Mouse (Mus musculus): ENCODE measurements around the gene Tac2.

Tac2 gene
- long read RNA-seq, experiment 1, partial matches to known transcripts = 0 of 1 reads
- long read RNA-seq, experiment 1, other reads (novel, unspliced or antisense) = 0 of 1 reads
- long read RNA-seq, experiment 2 = 0 reads

DNA sequence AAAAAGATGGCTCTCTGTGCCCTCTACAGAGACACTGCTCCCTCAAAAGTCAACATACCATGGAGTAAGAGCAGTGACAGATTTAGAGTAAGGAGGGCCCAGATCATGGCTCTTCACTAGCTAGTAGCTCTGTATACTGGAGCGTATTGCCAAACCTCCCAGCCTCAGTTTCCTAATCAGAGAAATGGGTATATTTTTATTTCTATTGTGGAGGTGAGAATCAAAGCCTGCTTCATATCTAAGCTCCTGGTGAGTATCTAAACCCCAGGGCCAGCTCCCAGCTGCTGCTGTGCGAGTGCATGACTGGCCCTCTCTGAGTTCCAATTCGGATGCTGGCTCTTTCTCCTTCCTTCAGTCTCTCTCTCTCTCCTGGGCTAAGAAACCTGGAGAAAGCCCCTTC is at the start of gene Tac2:
Tac2 (plus strand) TSS at position 301 of the 400 bp plus-strand sequence.
- intact Hi-C loops (cut with DNase I) = no loop called here

DNA sequence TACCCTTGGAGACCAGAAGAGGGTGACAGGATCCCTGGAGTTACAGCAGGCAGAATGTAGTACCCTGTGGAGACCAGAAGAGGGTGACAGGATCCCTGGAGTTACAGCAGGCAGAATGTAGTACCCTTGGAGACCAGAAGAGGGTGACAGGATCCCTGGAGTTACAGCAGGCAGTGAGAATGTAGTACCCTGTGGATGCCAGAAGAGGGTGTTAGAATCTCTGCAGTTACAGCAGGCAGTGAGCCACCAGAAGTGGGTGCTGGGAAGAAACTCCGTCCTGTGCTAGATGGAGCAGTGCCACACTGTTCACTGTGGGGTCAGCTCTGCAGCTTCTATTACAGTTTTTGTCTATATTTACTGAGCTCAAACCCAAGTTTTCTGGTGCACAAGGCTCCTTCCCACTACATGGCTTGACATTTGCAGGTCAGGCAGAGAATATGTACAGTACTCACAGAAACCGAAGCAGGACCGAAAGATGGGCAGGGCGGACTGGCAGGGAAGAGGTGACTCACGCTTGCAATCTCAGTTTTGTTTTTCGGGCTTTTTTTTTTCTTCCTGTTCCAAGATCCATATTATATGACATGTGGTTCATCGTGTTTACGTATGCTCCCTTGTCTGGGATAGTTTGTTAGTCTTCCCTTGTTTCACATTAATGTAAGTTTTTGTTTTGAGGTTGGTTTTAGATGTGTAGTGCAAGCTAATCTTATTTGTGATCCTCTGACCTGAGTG is 49.3 kb upstream of the Tac2 start:
- intact Hi-C loops (cut with DNase I) = loop anchor here (5.0 kb wide), 2 partner anchors 33 to 62 kb away; partner anchors contain the start of genes Stat6 and Zbtb39

DNA sequence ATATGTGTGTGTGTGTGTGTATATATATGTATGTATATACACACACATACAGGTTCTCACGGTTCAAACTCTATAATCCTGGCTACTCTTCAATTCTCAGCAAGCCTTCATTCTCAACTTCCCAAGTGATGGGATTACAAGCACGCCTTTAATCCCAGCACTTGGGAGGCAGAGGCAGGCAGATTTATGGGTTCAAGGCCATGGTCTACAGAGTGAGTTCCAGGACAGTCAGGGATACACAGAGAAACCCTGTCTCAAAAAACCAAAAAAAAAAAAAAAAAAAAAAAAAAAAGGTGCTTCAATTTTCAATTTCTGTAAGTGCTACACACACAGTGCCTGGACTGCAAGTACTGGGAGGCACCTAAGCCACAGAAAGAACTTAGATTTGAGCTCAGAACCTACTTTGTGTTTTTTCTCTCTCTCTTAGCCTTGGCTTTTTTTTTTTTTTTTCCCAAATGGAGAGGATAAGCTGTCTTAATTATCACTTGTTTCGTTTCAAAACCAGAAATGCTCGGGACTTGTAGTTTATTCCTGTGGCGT is 48.3 kb upstream of the Tac2 start:
- intact Hi-C loops (cut with DNase I) = loop anchor here (5.0 kb wide), 2 partner anchors 34 to 61 kb away; partner anchors contain the start of genes Stat6 and Zbtb39

DNA sequence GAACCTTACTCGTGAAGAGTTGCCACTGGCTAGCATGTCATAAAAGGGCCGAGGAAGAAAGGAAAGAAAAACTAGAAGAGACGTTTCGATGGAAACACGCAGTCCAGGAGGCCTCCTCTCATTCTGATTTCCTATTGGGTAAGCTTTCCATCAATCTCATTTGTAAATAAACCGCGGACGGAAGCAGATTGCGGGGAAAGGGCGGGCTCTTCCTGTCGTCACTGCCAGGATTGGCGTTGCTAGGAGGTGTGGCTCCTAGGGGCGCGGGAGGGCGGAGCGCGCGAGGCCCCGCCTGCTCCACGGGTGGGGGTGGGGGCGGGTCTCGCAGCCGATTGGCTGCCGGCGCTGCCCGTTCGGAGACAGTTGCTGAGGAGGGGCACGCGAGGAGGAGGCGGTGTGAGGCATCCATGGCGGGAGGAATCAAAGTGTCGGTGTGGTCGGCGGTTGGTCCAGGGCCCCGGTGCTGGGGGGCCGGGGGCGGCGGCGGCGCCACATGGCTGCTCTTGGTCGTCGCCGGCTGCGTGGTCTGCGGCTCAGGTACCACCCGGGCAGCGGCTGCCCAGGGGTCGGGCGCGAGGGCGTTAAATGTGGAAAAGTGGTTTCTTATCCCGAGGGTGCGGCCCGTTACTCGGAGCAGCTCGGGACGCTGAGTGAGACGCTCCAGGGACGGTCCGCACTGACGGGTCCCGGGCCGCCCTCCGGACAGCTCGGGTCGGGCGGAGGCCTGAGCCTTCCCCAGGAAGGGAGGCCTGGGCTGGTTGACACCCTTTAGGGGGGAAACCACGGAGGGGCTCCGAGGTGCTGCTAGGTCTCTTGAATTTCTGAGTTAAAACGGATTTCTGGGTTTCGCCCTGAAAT is 47.4 kb upstream of the Tac2 start:
- intact Hi-C loops (cut with DNase I) = loop anchor here (5.0 kb wide), 2 partner anchors 35 to 60 kb away; partner anchors contain the start of genes Stat6 and Zbtb39

DNA sequence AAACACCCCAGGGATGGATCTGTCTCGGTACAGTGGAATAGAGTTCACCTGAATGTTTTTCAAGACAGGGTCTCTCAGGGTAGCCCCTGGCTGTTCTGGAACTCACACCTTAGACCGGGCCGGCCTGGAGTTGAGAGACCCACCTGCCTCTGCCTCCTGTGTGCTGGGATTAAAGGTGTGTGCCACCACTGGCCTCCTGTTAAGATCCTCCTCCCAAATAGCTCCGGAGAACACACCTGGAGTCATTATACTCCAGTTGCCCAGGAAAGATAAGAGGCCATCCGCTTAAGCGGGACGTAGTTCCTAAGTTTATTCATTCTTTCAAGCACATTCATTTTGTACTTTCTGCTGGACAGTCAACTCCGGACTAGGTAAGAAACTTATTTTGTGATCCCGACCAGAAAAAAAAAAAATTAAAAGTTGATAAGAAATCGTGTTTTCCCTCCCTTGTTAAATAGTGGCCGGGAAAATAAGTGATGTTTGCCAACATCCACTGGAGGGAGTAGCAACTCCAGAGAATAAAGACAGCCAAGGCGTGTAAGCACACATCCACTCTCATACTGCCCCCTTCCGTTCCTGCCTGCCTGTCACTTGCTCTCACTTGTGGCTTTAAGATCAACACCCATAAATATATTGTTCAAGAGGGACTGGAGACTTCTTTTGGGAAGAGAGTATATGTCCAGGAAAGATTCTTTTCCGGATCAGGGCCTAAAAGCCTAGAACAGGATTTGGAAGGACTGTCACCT is 46.5 kb upstream of the Tac2 start:
- intact Hi-C loops (cut with DNase I) = loop anchor here (5.0 kb wide), 2 partner anchors 35 to 60 kb away; partner anchors contain the start of genes Stat6 and Zbtb39

DNA sequence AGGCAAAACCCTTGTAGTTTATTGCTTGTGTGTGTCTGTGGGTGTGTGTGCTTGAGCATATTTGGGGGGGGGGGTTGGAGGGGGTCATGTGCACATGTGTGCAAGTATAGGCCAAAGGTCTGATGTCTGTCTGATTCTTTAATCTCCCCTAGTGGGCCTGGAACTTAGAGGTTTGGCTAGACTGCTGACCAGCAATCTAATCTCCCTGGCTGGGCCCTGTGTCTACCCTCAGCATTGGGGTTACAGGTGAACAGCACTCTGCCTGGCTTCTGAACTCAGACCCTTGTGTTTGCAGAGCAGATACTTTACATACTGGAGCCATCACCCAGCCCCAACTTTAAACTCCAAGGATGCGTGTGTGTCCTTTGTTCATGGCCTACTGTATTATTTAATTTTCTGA is 45.1 kb upstream of the Tac2 start:
- intact Hi-C loops (cut with DNase I) = loop anchor here (5.0 kb wide), 2 partner anchors 37 to 58 kb away; partner anchors contain the start of genes Stat6 and Zbtb39

DNA sequence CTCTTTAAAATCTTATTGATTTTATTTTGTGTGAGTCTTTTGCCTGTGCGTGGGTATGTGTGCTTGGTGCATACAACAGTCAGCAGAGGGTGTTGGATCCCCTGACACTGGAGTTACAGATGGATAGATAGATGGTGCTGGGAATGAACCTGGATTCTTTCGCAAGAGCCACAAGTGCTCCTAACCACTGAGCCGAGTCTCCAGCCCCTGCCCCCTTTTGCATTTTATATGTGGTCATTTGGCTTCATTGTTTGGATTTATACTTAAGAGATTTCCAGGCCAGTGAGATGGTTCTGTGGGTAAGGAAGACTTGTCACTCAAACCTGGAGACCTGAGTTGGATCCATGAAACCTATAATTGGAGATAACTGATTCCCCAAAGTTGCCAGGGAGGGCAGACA is 44.4 kb upstream of the Tac2 start:
- intact Hi-C loops (cut with DNase I) = loop anchor here (5.0 kb wide), 2 partner anchors 38 to 57 kb away; partner anchors contain the start of genes Stat6 and Zbtb39

DNA sequence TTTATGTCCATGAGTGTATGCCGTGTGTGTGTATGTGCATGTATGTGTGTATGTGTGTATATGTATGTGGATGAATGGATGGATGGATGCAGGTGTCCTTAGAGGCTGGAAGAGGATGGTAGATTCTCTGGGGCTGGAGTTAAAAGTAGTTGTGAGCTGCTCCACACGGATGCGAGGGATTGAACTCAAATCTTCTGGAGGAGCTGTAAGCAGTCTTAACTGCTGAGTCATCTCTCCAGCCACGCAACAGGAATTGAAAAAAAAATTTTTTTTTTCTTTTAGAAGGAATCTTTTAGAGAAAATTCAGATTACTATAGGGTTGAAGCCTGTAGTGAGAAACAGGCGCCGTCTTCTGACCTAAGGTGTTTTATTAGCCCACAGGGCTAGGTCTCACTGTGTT is 41.4 kb upstream of the Tac2 start:
- intact Hi-C loops (cut with DNase I) = no loop called here

DNA sequence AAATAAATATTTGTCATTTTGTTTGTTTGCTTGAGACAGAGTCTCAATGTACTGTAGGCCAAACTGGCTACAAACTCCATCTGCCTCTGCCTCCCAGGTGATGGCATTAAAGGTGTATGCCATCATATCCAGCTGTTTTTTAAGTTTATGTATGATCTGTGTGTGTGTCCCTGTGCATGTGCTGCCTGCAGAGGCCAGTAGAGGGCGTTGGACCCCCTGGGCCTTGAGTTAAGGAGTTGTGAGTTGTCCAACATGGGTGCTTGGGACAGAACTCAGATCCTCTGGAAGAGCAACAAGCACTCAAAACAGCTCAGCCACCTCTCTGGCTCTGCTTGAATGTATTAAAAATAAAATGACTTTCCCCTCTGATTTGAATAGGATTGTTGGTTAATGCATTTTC is 33.2 kb upstream of the Tac2 start:
- intact Hi-C loops (cut with DNase I) = loop anchor here (5.0 kb wide), 2 partner anchors 246 to 321 kb away; no protein-coding TSS in a partner anchor

DNA sequence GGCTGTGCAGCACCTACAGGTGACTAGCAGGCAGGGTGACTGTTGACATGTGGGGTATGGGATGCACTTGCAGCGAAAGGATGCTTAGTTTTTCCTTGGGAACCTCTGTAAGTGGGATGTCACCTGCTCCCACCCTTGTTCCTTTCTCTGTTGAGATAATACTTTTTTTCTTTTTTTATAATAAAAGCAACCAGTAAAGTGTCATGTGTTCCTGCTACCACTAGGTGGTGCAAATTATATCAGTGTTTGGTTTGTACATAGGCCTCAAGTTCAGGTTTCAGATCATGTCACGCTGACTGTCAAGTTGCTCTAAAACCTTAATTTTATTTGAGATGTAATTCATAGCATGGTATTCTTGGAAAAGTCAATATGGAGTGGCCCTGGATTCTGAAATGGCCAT is 29.6 kb upstream of the Tac2 start:
- intact Hi-C loops (cut with DNase I) = loop anchor here (5.0 kb wide), 2 partner anchors 243 to 318 kb away; no protein-coding TSS in a partner anchor

DNA sequence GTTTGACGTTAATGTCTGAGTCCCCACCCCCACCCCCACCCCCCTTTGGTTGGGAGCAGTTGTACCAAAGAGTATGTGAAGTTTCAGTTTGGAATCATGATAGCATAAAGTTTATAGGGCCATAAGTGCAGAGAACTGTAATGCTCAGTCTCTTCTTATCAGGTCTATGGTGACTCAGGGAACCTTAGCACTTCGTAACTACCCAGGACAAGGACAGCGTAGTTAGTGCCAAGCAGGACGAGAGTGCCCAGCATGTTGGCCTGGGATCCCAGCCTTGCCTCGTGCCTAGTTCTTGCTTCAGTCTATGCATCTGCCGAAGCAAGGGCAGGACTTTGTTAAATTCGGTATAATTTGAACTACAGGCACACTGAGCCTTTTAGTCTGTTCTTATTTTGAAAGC is 28.5 kb upstream of the Tac2 start:
- intact Hi-C loops (cut with DNase I) = no loop called here

DNA sequence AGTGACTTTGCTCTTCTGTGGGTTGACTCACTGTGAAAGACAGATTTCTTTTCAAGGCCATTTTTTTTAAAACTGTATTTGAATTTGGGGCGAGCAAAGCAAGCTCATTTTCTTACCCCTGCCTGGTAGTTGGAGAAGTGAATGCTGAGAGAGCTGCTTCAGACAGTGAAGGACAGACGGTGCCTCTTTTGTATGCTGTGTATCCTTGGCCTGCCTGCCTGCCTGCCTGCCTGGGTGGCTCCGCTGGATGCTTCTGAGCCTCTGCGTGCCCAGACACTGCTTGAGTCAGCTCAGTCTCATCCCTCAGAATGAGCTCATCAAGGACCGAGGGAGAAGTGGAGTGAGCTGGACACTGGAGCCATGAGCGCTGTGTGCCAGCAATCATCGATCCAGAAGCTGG is 25.3 kb upstream of the Tac2 start:
- intact Hi-C loops (cut with DNase I) = no loop called here

DNA sequence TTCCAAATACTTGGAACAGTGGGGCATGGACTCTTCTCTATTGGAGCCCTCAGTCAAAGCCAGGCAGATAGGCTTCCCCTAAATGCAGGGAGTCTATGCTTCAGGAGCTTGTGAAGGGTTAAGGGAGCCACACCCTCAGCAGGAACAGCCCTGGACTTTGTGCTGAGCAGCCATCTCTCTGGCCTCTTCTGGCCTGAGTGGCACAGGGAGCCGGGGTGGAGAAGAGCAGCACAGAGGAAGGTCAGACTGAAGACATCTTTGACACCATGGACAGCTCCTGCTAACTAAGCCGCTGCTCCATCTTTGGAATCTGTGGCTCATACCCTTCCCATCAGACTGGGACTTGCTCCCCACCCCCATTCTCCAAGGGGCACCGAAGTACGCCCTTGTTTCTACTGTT is 21.0 kb upstream of the Tac2 start:
- intact Hi-C loops (cut with DNase I) = no loop called here

DNA sequence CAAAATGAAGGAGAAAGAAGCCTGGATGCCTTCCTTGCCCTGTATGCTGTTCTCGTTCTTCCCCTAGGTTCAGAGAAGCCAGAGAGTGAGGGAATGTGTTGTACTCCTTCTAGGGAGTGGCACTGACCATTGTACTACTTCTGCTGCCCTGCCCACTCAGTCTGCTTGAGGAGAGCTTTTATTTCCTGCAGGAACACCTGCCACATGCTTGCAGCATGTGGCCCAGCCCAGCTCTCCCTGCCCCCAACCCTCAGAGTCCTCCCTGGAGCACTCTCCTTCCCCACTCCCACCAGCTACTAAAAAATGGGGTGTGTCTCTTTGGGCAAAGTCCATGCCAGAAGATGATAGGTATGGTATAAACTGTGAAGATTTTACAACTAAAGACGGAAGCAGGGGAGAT is 20.0 kb upstream of the Tac2 start:
- intact Hi-C loops (cut with DNase I) = no loop called here

DNA sequence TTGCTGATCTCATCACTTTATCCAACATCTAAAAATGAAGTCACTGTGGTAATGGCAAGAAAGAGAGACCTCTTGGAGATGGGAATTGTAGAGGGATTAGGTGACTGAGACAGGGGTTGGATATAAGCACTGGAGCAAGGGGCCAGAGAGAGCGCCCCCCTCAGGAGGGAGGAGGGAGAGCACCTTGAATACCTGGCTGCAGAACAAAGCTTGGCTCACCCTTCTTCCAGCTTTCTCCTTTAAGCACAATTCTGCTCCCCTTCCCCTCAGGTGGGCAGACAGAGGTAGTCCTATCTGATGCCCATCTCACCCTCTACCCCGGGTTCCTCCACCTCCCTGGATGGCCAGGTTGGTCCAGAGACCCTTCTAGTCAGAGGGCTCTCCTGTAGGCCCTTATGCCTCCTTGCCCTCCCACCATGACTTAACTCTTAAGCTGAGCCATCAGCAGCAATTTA is 19.5 kb upstream of the Tac2 start, which contains the start of gene Myo1a:
Myo1a (plus strand) TSS at position 405 of the 455 bp plus-strand sequence.
- intact Hi-C loops (cut with DNase I) = no loop called here

DNA sequence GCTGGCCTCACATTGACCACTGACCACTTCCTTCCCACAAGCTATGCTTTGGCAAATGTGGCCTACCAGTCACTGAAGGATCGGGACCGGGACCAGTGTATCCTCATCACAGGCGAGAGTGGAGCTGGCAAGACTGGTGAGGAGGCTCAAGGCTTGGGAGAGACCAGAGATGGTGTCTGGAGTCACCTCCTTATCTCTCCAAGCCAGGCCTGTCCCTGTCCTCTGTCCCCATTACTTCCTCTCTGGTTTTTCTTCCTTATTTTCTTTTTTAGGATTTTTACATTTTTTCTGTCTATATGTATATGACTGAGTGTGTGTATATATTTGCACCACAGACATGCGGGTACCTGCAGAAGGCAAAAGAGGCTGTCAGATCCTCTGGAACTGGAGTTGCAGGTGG is 18.5 kb upstream of the Tac2 start:
- intact Hi-C loops (cut with DNase I) = no loop called here

DNA sequence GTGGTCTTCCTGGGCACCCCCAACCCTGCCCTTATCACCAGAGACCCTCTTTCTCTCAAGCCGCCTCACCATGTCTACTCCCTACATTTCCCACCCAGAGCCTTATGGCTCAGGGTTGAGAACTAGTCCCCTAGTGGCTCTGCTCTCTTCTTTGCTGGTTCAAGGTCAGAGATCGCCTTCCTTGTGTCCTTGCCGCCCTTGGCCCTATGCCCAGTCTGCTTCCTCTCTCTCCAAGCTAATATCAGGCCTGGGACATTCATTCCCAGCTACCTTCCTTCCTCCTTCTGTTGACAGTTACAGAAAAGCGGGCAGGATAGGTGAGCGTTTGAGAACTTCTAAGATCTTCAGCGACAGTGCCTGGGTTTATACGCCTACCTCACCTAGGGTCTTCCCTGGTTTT is 16.6 kb upstream of the Tac2 start:
- intact Hi-C loops (cut with DNase I) = no loop called here

DNA sequence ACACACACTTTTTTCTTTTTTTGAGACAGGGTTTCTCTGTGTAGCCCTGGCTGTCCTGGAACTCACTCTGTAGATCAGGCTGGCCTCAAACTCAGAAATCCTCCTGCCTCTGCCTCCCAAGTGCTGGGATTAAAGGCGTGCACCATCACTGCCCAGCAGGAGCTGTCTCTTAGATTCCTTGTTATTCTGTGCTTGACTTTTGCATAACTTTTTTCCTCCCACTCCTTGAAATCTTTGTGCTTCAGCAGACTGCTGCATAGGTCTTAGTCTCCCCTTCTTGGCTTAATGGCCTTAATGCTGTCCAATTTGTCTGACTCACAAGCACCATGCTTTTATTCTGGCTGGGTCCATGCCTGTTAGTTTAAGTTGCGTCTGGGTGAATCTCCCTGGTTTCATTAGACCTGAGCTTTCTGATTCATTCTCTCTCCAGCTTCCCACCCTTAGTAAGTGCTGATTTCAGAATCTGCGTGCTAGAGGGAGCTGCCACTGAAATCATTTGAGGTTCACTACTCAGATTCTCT is 15.4 kb upstream of the Tac2 start:
- intact Hi-C loops (cut with DNase I) = no loop called here

DNA sequence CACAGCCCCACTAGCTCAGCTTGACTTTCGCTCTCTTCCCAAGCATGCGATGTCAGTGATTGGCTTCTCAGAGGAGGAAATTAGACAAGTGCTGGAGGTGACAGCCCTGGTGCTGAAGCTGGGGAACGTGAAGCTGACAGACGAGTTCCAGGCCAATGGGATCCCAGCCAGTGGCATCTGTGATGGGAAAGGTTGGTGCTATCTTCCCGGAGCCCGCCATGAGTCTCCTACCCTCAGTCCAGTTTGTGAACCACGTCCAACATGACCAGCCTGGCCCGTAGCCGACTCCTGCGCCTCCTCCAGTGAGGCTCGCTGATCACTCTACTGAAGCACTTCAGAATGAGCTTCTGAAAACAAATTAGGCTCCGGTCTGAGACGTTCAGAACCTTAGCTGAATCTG is 13.9 kb upstream of the Tac2 start:
- intact Hi-C loops (cut with DNase I) = no loop called here

DNA sequence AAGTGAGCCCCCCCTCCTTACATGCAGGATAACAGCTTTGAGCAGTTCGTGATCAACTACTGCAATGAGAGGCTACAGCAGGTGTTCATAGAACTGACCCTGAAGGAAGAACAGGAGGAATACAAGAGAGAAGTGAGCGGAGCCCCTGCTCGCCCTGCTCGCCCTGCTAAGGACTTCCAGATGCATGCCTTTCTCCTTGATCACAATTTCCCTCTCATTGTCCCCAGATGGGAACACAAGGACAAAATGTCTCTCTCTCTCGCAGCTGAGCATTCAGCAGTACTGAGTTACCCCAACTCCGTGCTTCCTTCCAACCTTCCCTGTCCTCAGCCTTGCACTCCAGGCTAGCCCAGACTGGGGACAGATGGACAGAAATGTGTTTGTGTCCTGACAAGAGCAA is 11.5 kb upstream of the Tac2 start:
- intact Hi-C loops (cut with DNase I) = no loop called here

Measured in adrenal gland (tissue).